Mouse (Mus musculus) central nervous system, embryonic 11.5 days (tissue): ENCODE measurements around the gene Mtch1. TPM values are rescaled to one million over a fixed set of nuclear protein-coding genes. Genes with fewer than 3 reads are reported as not detected.

Experiments used
- polyA plus RNA-seq: library from polyadenylated mRNA; depleted of rRNA; stranded (reverse); fragments of >200 nt; gene quantifications from 2 replicates; pipeline ENCODE4 v1.2.3, GENCODE M21; 2012; rRNA removed

Gene Mtch1
- 445 and 478 TPM in 2 replicates for polyA plus RNA-seq

DNA sequence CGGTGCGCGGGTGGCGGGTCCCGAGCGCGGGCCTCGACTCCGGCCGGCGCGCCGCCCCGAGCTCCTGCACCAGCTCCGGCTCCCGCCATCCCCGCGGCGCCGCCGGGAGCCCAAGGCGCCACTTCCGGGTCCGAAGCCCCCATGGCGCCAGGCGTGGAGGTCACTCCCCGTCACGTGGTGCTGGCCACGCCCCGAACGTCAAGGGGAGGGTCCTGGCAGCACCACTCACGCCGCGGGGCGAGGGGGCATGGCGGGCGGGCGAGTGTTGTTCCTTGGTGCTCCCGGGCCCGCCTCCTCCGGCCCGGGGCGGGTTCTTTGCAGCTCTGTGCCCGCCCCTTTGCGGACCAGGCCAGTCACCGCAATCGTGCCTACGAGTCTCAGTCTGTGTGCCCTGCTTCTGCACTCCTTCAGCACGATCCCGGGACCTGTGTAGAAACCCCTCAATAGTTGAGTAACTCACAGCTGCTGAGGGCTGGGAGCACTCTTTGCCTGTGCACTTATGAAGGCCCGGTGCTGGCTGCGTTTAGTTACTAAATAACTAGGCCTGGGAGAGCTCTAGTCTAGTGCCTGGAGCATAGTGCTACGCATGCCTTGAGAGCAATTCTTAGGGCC lies at the start of gene Mtch1:
Gene Mtch1, minus strand, starts transcription at position 290 of the 612 bp plus-strand sequence.

DNA sequence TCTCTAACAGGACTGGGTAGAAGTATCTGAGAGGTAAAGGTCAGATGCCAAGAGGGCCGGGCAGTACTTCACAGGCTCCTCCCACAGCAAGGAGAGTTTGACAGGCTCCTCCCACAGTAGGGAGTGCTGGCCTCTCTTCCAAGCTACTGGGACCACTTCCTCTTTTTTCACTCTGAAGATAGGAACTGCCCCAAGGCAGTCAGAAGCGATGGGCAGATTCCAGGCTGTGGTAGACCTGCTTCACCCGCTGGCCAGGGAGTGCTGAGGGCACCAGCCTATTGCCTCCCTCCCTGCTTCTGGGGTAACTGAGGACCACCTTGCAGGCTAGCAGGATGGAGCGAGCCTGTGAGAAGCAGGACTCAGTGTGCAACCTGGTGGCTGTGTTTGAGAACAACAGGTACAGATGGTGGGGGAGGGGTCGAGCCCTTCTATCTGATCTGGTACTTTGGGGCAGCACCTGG lies 13.1 kb upstream of the Mtch1 start, which contains the start of gene Fgd2:
Gene Fgd2, plus strand, starts transcription at position 154 of the 461 bp plus-strand sequence.

DNA sequence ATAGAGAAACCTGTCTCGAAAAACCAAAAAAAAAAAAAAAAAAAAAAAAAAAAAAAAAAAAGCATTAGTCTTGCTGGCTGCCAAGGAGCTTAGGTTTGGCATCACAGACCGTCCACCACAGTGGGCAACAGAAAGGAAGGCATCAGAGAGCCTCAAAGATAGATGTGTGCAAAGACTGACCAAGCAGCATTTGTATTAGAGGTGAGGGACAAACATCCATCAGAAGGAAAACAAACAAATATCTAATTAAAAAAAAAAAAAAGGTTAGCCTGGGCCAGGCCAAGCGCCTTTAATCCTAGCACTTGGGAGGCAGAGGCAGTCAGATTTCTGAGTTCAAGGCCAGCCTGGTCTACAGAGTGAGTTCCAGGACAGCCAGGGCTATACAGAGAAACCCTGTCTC lies 30.4 kb downstream of the Mtch1 start, which contains the start of gene Pi16:
Gene Pi16, plus strand, starts transcription at position 301 of the 400 bp plus-strand sequence.

Other genes with a start within 250 kb of the Mtch1 start
- 0.71 and 3.1 TPM in 2 replicates for gene Rab44, start 233.8 kb downstream of the Mtch1 start, polyA plus RNA-seq
- gene Cpne5, start 109.8 kb downstream of the Mtch1 start, polyA plus RNA-seq, result 4.6 and 5.8 TPM in 2 replicates
- gene Ppil1, start 83.7 kb downstream of the Mtch1 start, polyA plus RNA-seq, result 90.1 and 104 TPM in 2 replicates
- 42.1 and 44.6 TPM in 2 replicates for gene BC004004, start 79.1 kb downstream of the Mtch1 start, polyA plus RNA-seq
- 1.6 TPM in 2 replicates for gene Pi16, start 30.3 kb downstream of the Mtch1 start, polyA plus RNA-seq
- gene Fgd2, start 13.0 kb upstream of the Mtch1 start, polyA plus RNA-seq, result 5.7 and 5.8 TPM in 2 replicates
- 25.9 and 26.0 TPM in 2 replicates for gene Pim1, start 142.8 kb upstream of the Mtch1 start, polyA plus RNA-seq
- not detected in 2 replicates for gene Gm17657, start 201.7 kb upstream of the Mtch1 start, polyA plus RNA-seq
- gene Tbc1d22b, start 201.9 kb upstream of the Mtch1 start, polyA plus RNA-seq, result 20.3 and 24.7 TPM in 2 replicates
- 0.11 and 0.17 TPM in 2 replicates for gene Tmem217, start 204.5 kb upstream of the Mtch1 start, polyA plus RNA-seq